Mouse (Mus musculus): ENCODE measurements around the gene Btrc.

Btrc gene

GRCm38 (mm10) chr19:45573033-45573432 lies 209.5 kb downstream of the Btrc start:
- no peak for DNase-seq (ENCODE audit: low spot score in 2 of 2)

GRCm38 (mm10) chr19:45573861-45574267 lies 210.3 kb downstream of the Btrc start:
- peak; percentile 53 to 68 for DNase-seq (ENCODE audit: low spot score in 2 of 2)

DNA sequence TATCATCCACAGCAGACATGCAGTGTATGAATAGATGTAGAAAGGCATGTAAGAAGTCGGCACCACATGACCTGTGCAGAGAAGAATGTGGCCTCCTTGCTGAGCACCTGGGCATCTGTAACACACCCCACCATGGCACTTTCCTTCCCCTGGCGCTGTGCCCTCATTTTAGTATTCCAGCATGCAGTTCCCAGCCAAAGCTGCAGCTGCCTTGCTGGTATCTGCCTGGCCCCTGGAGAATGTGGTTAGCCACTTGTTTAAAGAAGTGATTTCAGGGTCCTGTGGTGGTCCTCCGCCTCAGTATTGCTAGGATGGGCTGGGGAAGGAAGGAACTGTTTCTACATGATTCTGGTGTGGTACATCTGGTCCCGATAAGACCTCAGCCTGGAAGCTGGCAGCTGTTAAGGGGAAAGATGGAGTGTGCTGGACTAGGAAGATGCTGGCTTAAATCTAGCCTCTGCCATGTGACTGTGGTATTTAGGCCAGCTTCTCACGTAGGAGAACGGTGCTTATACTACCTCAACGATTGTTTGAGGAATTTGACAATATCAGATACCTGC lies 210.9 kb downstream of the Btrc start:
- DNase-seq (ENCODE audit: low spot score in 2 of 2): no peak

DNA sequence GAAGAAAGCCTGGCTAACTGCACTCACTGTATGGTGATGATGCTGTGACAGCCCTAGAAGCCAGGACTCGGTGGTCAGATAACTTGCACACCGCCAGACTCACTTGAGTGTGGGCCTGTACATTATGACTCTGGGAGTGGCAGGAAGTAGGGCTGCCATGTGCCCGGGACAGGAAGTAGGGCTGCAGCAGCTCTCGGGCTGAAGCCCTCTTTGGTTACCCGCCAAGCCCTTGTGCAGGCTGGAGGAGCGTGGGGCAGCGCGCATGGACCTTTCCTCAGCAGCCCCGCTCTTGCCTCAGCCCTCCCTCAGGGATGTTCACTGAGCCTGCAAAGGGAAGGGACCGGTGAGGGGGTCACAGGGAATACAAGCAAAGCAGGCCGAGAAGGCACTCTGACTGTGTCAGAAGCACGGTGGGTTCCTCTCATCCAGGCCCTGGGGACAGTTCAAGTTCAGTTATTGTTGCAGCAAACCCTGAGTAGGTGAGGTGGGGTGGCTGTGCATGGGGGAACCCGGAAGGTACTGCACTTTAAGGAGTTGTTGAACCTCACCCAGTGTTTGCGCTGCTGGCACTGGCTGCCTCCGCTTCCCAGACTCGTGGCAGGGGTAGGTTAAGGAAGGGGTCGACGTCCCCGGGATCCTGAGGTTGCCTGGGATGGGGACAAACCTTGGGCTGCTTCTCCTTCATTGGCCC lies 211.6 kb downstream of the Btrc start:
- DNase-seq (ENCODE audit: low spot score in 2 of 2): no peak

GRCm38 (mm10) chr19:45575632-45576001 lies 212.1 kb downstream of the Btrc start:
- DNase-seq (ENCODE audit: low spot score in 2 of 2): no peak

DNA sequence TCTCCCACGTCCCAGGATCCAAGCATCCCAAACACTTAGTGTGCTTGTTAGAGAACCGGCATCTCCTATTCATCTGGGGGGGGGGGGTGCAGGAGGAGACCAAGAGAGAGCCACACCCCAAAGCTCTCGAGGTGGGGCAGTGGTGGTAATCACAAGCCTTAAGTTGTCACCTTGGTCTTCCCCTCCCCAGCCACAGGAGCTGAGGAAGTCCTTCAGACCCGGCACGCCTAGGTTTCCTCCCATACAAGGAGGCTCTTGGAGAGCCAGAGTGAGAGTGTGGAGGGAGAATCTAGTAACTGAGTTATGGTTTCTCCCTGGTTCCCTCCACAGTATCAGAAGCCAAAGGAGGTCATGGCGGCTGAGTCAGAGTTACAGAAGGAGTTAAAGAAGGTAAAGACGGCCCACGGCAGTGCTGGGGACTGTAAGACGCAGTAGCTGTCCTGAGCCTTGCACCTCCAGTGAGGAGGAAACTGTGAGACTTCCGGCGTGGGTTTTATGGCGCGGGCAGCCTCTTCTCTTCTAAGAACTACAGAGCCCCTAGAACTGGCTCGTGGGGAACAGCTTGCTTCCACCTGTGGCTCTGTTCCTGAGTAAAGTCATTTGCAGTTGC lies 213.7 kb downstream of the Btrc start:
- no peak for DNase-seq (ENCODE audit: low spot score in 2 of 2)

GRCm38 (mm10) chr19:45578976-45579375 lies 215.4 kb downstream of the Btrc start:
- DNase-seq (ENCODE audit: low spot score in 2 of 2): no peak

DNA sequence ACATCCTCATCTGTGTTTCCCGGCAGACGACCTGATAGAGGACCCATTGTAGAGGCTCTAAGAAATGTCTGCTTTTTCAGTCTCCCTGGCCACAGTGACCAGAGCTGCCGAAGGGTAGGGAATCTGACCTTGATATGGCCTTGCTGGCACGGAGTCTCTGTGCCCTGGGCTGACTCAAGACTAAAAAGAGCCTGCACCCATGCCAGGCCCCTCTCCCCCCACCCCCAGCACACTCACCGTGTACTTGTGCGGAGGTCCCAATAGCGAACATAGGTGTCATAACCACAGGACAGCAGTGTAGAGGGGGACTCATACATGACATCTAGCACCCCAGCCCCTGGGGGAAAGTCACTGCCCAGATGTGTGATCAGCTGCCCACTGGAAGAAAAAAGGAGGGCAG lies 215.9 kb downstream of the Btrc start:
- no peak for DNase-seq (ENCODE audit: low spot score in 2 of 2)

Measured in frontal cortex, postnatal 10 days (tissue).